Mouse (Mus musculus): ENCODE results near the gene Ift52. TPM values are rescaled to one million over a fixed set of nuclear protein-coding genes. Genes with fewer than 3 reads are reported as not detected.

Ift52 gene
- polyA plus RNA-seq, 1 experiment from 2014 or later = 55.3 TPM

GRCm38 (mm10) chr2:162985923-162986322 lies 31.2 kb upstream of the Ift52 start:
- Histone ChIP-seq H3K27ac (ENCODE audit: low read length) (no peak overlapping the region), H3K27me3 (ENCODE audit: insufficient read depth, low read length) (no peaks in the 10 kb centered on the region), H3K9me3 (ENCODE audit: low read length) (no peaks in the 10 kb centered on the region; the same call in 1 of the 2 replicates), H3K9ac (replicated peaks; ENCODE audit: low read length) (no peak overlapping the region), H3K4me2 (replicated peaks; ENCODE audit: low read depth, low read length) (no peak overlapping the region), H3K4me3 (ENCODE audit: low read length) (no peak overlapping the region), H3K36me3 (ENCODE audit: insufficient read depth, low read length) (no peaks in the 10 kb centered on the region), H3K4me1 (ENCODE audit: insufficient read depth, low read length) (peaks cover 10% of the 10 kb centered on the region)
- 44% methylated on average over 3 of the region's 3 CpGs for WGBS
- ATAC-seq (ENCODE audit: low FRiP score, low TSS enrichment) = peak; percentile 64; the same call in 1 of the 2 replicates

- ATAC-seq (ENCODE audit: low FRiP score, low TSS enrichment) = no peak; the same call in 1 of the 2 replicates
- Histone ChIP-seq H3K27me3 (ENCODE audit: insufficient read depth, low read length) (no peaks in the 10 kb centered on the region), H3K9ac (replicated peaks; ENCODE audit: low read length) (no peak overlapping the region), H3K4me1 (ENCODE audit: insufficient read depth, low read length) (peaks cover 10% of the 10 kb centered on the region), H3K36me3 (ENCODE audit: insufficient read depth, low read length) (no peaks in the 10 kb centered on the region), H3K9me3 (ENCODE audit: low read length) (no peaks in the 10 kb centered on the region; the same call in 1 of the 2 replicates), H3K4me3 (ENCODE audit: low read length) (no peak overlapping the region), H3K27ac (ENCODE audit: low read length) (peak overlapping the region; percentile 87), H3K4me2 (replicated peaks; ENCODE audit: low read depth, low read length) (no peak overlapping the region)
- WGBS = 69% methylated on average over 3 of the region's 3 CpGs
These were observed 30.4 kb upstream of the Ift52 start for GRCm38 (mm10) chr2:162986764-162987163.

GRCm38 (mm10) chr2:162987218-162987617 lies 29.9 kb upstream of the Ift52 start, which contains the start of gene Sgk2:
Sgk2 (plus strand) TSS chr2:162987330.
- ATAC-seq (ENCODE audit: low FRiP score, low TSS enrichment) = peak; percentile 90
- no peaks in the 10 kb centered on the region for H3K27me3 ChIP-seq (ENCODE audit: insufficient read depth, low read length)
- no peak within 1 kb of the TSS for H3K4me3 ChIP-seq (ENCODE audit: low read length)
- no peaks in the 10 kb centered on the region for H3K36me3 ChIP-seq (ENCODE audit: insufficient read depth, low read length)
- WGBS = 29% methylated on average over 8 of the region's 8 CpGs
- peaks cover 10% of the 10 kb centered on the region for H3K4me1 ChIP-seq (ENCODE audit: insufficient read depth, low read length)
- H3K9me3 ChIP-seq (ENCODE audit: low read length) = no peaks in the 10 kb centered on the region; the same call in 1 of the 2 replicates
- H3K27ac ChIP-seq (ENCODE audit: low read length) = peak within 1 kb of the TSS; percentile 87
- H3K4me2 ChIP-seq (replicated peaks; ENCODE audit: low read depth, low read length) = 0 out of 2 replicates have a peak within 1 kb of the TSS, but pooled peaks have one; percentile 0
- no peak within 1 kb of the TSS for H3K9ac ChIP-seq (replicated peaks; ENCODE audit: low read length)

- no peak overlapping the region for H3K9ac ChIP-seq (replicated peaks; ENCODE audit: low read length)
- no peak overlapping the region for H3K4me3 ChIP-seq (ENCODE audit: low read length)
- H3K4me1 ChIP-seq (ENCODE audit: insufficient read depth, low read length) = peaks cover 10% of the 10 kb centered on the region
- 84% methylated on average over 4 of the region's 4 CpGs for WGBS
- no peaks in the 10 kb centered on the region; the same call in 1 of the 2 replicates for H3K9me3 ChIP-seq (ENCODE audit: low read length)
- no peak for ATAC-seq (ENCODE audit: low FRiP score, low TSS enrichment)
- 0 out of 2 replicates have a peak overlapping the region, but pooled peaks have one; percentile 0 for H3K4me2 ChIP-seq (replicated peaks; ENCODE audit: low read depth, low read length)
- no peak overlapping the region; the same call in 1 of the 2 replicates for H3K27ac ChIP-seq (ENCODE audit: low read length)
- H3K27me3 ChIP-seq (ENCODE audit: insufficient read depth, low read length) = no peaks in the 10 kb centered on the region
- no peaks in the 10 kb centered on the region for H3K36me3 ChIP-seq (ENCODE audit: insufficient read depth, low read length)
These were observed 28.9 kb upstream of the Ift52 start for GRCm38 (mm10) chr2:162988235-162988634.

- Histone ChIP-seq H3K4me2 (replicated peaks; ENCODE audit: low read depth, low read length) (no peak overlapping the region), H3K9me3 (ENCODE audit: low read length) (no peaks in the 10 kb centered on the region; the same call in 1 of the 2 replicates), H3K4me3 (ENCODE audit: low read length) (no peak overlapping the region), H3K27ac (ENCODE audit: low read length) (0 out of 2 replicates have a peak overlapping the region, but pooled peaks have one; percentile 29), H3K9ac (replicated peaks; ENCODE audit: low read length) (no peak overlapping the region), H3K4me1 (ENCODE audit: insufficient read depth, low read length) (peaks cover 7% of the 10 kb centered on the region), H3K27me3 (ENCODE audit: insufficient read depth, low read length) (no peaks in the 10 kb centered on the region), H3K36me3 (ENCODE audit: insufficient read depth, low read length) (no peaks in the 10 kb centered on the region)
- WGBS = 45% methylated on average over 6 of the region's 6 CpGs
- peak; percentile 29; the same call in 1 of the 2 replicates for ATAC-seq (ENCODE audit: low FRiP score, low TSS enrichment)
These were observed 25.6 kb upstream of the Ift52 start for GRCm38 (mm10) chr2:162991394-162992083.

GRCm38 (mm10) chr2:162992084-162992437 lies 25.1 kb upstream of the Ift52 start:
- no peak for ATAC-seq (ENCODE audit: low FRiP score, low TSS enrichment)
- Histone ChIP-seq H3K27ac (ENCODE audit: low read length) (no peak overlapping the region), H3K9me3 (ENCODE audit: low read length) (no peaks in the 10 kb centered on the region; the same call in 1 of the 2 replicates), H3K4me1 (ENCODE audit: insufficient read depth, low read length) (peaks cover 1% of the 10 kb centered on the region; the same call in 1 of the 2 replicates), H3K4me3 (ENCODE audit: low read length) (no peak overlapping the region), H3K36me3 (ENCODE audit: insufficient read depth, low read length) (no peaks in the 10 kb centered on the region), H3K27me3 (ENCODE audit: insufficient read depth, low read length) (no peaks in the 10 kb centered on the region), H3K9ac (replicated peaks; ENCODE audit: low read length) (no peak overlapping the region), H3K4me2 (replicated peaks; ENCODE audit: low read depth, low read length) (no peak overlapping the region)

- H3K9ac ChIP-seq (replicated peaks; ENCODE audit: low read length) = no peak overlapping the region
- H3K4me3 ChIP-seq (ENCODE audit: low read length) = no peak overlapping the region
These were observed 23.1 kb upstream of the Ift52 start for GRCm38 (mm10) chr2:162993881-162994616.

GRCm38 (mm10) chr2:162998528-162999230 lies 18.5 kb upstream of the Ift52 start:
- WGBS = 33% methylated on average over 18 of the region's 18 CpGs
- Histone ChIP-seq H3K9me3 (ENCODE audit: low read length) (no peaks in the 10 kb centered on the region), H3K4me3 (ENCODE audit: low read length) (peak overlapping the region; percentile 15)

More at GRCm38 (mm10) chr2:162993881-162994616, 23.1 kb upstream of the Ift52 start:
- WGBS = 73% methylated on average over 9 of the region's 9 CpGs
- H3K9me3 ChIP-seq (ENCODE audit: low read length) = no peaks in the 10 kb centered on the region
- H3K4me1 ChIP-seq (ENCODE audit: insufficient read depth, low read length) = peaks cover 3% of the 10 kb centered on the region; the same call in 1 of the 2 replicates
- H3K36me3 ChIP-seq (ENCODE audit: insufficient read depth, low read length) = no peaks in the 10 kb centered on the region
- ATAC-seq (ENCODE audit: low FRiP score, low TSS enrichment) = no peak
- no peaks in the 10 kb centered on the region for H3K27me3 ChIP-seq (ENCODE audit: insufficient read depth, low read length)
- H3K27ac ChIP-seq (ENCODE audit: low read length) = no peak overlapping the region
- H3K4me2 ChIP-seq (replicated peaks; ENCODE audit: low read depth, low read length) = no peak overlapping the region

GRCm38 (mm10) chr2:162999744-163000143 lies 17.4 kb upstream of the Ift52 start:
- no peaks in the 10 kb centered on the region for H3K9me3 ChIP-seq (ENCODE audit: low read length)
- H3K4me3 ChIP-seq (ENCODE audit: low read length) = no peak overlapping the region
- no peaks in the 10 kb centered on the region for H3K27me3 ChIP-seq (ENCODE audit: insufficient read depth, low read length)
- ATAC-seq (ENCODE audit: low FRiP score, low TSS enrichment) = no peak
- peaks cover 5% of the 10 kb centered on the region; the same call in 1 of the 2 replicates for H3K4me1 ChIP-seq (ENCODE audit: insufficient read depth, low read length)
- no peak overlapping the region for H3K9ac ChIP-seq (replicated peaks; ENCODE audit: low read length)
- H3K27ac ChIP-seq (ENCODE audit: low read length) = no peak overlapping the region
- WGBS = 35% methylated on average over 3 of the region's 3 CpGs
- H3K36me3 ChIP-seq (ENCODE audit: insufficient read depth, low read length) = no peaks in the 10 kb centered on the region
- H3K4me2 ChIP-seq (replicated peaks; ENCODE audit: low read depth, low read length) = no peak overlapping the region

More at GRCm38 (mm10) chr2:162998528-162999230, 18.5 kb upstream of the Ift52 start:
- Histone ChIP-seq H3K27ac (ENCODE audit: low read length) (no peak overlapping the region), H3K36me3 (ENCODE audit: insufficient read depth, low read length) (no peaks in the 10 kb centered on the region), H3K9ac (replicated peaks; ENCODE audit: low read length) (no peak overlapping the region), H3K4me1 (ENCODE audit: insufficient read depth, low read length) (peaks cover 5% of the 10 kb centered on the region; the same call in 1 of the 2 replicates), H3K4me2 (replicated peaks; ENCODE audit: low read depth, low read length) (peak overlapping the region; percentile 45), H3K27me3 (ENCODE audit: insufficient read depth, low read length) (no peaks in the 10 kb centered on the region)
- peak; percentile 80 for ATAC-seq (ENCODE audit: low FRiP score, low TSS enrichment)

Measured in kidney, embryonic 16.5 days (tissue).